Mouse (Mus musculus): ENCODE measurements around the gene Pigb.
A peak's percentile ranks its signal among the peaks of the same experiment; 100 is the strongest.

Gene Pigb

DNA sequence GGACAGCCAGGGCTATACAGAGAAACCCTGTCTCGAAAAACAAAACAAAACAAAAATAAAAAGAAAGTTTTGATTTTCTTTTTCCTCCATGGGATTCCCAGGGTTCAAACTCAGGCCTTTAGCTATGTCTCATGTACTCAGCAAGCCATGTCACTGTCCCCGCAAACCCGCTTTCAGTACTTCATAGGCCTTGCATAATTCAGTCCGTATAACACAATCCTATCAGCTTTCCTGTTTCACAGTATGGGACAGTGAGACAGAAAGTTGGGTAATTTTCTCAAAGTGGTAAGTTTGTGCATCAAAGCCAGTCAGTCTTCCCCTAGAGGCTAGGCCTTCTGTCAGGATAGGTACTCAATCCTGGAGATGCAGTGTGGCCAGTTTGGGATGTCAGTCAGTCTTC, 19.0 kb upstream of the Pigb start:
- no peak for TF ChIP-seq GATA4 (IDR thresholded peaks at IDR 0.05; ENCODE audit: insufficient replicate concordance, low read length)

DNA sequence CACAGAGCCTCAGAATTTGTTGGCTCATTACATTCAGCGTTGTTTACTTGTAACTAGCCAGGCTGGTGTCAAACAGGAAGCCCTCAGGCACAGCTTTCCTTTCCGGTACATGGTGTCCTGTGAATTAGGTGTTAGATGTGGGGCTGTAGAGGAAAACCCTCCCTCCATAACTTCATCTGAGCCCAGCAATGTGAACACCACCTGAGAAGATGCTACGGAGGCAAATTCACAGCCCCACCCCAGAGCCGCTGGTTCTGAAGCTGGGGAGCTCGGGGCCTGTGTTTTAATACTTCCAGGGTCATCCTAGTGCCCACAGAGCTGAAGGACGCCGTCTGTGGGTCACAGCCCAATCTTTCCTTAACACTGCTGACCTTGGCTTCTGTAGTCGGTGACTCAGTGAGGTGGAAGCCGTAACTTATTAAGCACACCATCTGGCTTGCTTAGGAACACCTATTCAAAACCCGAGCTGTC, 15.3 kb upstream of the Pigb start:
- TF ChIP-seq GATA4 (IDR thresholded peaks at IDR 0.05; ENCODE audit: insufficient replicate concordance, low read length) = no peak

- TF ChIP-seq GATA4 (IDR thresholded peaks at IDR 0.05; ENCODE audit: insufficient replicate concordance, low read length) = no peak
These were observed 10.4 kb upstream of the Pigb start for GRCm38 (mm10) chr9:73050606-73051005.

DNA sequence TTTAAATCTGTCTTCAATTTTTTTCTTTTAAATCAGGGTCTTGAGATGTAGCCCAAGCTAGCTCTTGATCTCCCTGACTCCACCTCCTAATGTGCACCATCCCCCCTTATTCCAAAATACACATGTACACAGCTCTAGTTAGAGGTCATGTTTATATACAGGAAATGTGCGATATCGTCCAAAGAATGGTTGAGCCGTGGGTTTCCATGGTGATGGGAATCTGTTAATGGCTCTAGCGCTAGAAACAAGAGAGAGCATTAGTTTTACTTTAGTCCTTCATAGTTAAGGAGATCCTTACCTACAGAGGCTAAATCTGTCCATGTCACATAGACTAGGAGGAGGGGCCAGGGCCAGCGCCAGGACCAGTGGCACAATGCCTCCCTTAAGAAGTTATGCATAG, 9.7 kb upstream of the Pigb start:
- no peak for TF ChIP-seq GATA4 (IDR thresholded peaks at IDR 0.05; ENCODE audit: insufficient replicate concordance, low read length)

- TF ChIP-seq GATA4 (IDR thresholded peaks at IDR 0.05; ENCODE audit: insufficient replicate concordance, low read length) = peak; percentile 65; the same call in 1 of the 2 replicates
These were observed 8.7 kb upstream of the Pigb start for GRCm38 (mm10) chr9:73048927-73049326.

GRCm38 (mm10) chr9:73047906-73048305, 7.7 kb upstream of the Pigb start:
- TF ChIP-seq GATA4 (IDR thresholded peaks at IDR 0.05; ENCODE audit: insufficient replicate concordance, low read length) = no peak

DNA sequence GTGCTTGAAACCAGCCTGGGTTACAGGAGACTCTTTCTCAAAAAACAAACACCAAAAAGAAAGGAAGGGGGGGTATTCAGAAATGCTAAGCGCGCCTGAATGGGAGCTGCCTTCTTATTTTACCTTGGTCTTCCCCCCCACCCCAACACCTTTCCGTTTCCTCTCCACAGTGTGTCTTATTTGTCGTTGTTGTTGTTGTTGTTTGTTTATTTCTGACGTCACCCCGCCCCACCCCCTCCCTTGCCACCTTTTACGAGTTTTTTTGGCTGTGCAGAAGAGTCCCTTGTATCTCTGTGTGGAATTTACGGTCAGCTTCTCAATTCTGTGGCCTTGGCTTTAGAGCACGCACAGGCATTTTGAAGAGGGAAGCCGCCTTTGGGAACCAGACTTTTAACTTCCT, 5.5 kb upstream of the Pigb start:
- no peak for TF ChIP-seq GATA4 (IDR thresholded peaks at IDR 0.05; ENCODE audit: insufficient replicate concordance, low read length)

GRCm38 (mm10) chr9:73045204-73045603, 5.0 kb upstream of the Pigb start:
- TF ChIP-seq GATA4 (IDR thresholded peaks at IDR 0.05; ENCODE audit: insufficient replicate concordance, low read length) = no peak

DNA sequence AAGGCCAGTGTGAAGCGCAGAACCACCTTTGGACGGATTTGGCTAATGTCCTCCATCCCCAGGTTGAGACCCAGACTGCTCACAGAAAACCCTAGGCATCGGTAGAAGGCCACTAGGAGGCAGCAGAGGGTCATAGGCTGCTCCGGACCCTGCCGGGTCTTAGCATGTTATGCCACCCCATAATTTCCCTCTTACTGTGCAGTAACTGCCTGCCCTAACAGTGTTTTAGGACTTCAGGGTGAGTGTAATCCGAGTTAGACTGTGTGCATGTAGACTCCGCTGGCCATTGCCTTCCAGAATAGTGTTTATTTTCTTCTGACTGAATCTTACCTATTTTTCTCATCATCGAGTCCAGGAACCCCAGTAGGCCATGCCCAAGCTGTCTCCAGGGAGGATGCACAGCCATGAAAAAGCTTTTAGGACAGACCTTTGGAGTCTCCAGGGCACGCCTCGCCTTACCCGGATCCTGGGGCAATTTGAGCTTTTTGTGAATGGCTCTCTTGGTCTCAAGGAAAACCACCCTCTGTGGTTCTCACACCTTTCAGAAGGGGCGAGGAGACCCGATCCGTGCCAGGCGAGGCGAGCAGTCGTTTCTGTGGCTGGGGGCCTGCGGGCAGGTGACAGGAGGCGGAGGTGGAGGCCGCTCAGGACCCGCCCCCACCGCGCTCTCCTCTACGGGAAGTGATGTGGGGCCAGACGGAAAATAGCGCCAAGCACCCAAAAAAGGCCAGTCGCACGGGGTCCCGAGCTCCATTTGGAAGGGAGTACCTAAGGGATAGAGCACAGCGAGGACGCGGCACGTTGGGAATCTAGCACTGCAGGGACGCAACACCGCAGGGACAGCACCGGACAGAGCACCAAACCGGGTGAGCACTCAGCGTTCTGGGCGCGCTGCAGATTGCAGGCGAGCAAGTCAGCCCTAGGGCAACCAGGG, 4.2 kb upstream of the Pigb start, which contains the start of gene Rab27a:
Gene Rab27a, plus strand, starts transcription at position 709 of the 934 bp plus-strand sequence.
- no peak for TF ChIP-seq GATA4 (IDR thresholded peaks at IDR 0.05; ENCODE audit: insufficient replicate concordance, low read length)

- TF ChIP-seq GATA4 (IDR thresholded peaks at IDR 0.05; ENCODE audit: insufficient replicate concordance, low read length) = no peak
These were observed 794 bp downstream of the Pigb start for GRCm38 (mm10) chr9:73039222-73039945.

DNA sequence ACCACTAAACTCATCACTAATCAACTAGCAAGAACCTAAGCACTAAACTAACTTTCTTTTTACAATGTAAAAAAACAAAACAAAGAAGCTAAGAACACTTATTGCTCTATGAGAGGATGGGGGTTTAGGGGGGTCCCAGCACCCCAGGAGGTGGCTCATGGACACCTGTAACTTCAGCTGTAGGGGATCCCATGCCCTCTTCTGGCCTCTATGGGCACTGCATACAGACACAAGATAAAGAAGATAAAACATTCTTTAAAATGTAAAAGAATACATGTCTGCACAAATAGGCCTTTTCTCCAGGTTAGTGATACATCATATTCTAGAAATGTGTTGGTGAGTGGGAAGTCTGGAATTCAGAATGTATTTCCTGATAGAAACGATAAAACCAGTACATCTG, 6.8 kb downstream of the Pigb start:
- TF ChIP-seq GATA4 (IDR thresholded peaks at IDR 0.05; ENCODE audit: insufficient replicate concordance, low read length) = no peak

DNA sequence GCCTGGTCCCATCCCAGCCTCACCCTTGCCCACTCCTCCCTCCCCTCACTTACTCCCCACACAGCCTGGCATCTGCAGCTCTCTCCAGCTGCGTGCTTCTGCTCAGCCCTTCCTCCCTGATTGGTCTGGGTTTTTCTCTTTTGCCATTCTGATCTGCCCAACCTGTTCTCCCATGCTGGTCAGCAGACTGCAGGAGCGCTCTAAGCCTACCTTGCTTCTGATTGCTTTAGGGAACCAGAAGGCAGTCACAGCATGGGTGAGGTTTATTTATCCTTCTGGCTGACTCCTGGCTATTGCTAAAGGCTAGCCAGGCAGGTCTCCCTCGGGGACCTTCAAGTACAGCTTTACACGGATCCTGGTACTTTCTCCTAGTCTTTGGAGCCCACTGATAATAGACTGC, 8.8 kb downstream of the Pigb start:
- TF ChIP-seq GATA4 (IDR thresholded peaks at IDR 0.05; ENCODE audit: insufficient replicate concordance, low read length) = no peak

DNA sequence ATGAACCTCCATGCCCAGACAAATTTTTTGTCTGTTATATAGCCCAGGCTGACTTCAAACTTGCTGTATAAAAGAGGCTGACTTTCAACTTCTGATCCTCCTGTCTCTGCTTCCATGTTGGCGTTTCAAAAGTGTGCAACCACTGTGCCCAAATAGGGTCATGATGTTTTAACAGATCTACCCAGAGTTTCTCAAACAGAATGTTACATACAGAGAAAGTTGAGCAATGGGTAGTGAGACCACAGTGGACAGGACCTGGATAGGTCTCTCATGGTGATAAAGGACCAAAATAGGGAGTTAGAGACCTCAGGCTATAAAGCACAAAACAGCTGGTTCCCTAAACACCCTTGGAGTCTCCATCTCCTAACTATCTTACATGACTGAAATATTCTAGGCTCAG, 9.7 kb downstream of the Pigb start:
- TF ChIP-seq GATA4 (IDR thresholded peaks at IDR 0.05; ENCODE audit: insufficient replicate concordance, low read length) = no peak

DNA sequence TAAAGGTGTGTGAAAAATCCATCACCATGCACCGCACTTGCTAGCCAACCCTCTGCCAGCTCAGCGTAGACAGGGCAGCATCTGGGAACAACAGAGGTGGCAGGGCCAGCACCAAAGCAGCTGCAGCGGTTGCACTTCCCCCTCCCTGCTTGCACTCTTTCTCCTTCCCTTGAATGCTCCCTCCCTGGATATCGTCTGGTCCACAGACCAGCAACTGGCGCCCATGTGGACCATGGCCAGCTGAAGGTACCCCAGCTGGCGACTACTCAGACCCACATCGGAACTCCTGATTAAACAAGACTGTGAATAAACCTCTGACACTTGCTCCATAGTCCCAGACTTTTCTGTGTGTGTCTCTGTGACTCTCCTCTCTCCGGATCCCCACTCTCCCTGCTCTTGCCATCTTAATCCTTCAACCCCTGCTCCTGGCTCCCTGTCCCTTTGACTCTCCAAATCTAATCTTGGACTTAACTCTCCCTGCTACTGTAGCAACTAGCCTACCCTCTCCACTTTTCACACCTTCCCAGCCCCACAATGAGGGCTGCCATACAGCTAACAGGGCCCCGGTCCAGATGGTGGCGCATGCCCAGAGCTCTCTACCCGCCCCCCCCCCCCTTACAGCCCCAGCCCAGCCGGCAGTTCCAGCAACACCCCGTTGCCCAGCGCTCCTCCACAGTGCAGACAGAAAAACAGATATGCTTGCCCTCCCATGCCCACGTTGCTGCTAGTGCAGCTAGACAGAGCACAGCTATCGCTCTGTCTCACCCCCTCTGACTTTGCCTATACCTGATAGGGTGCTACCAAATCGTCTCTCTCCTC, 14.2 kb downstream of the Pigb start:
- no peak for TF ChIP-seq GATA4 (IDR thresholded peaks at IDR 0.05; ENCODE audit: insufficient replicate concordance, low read length)

DNA sequence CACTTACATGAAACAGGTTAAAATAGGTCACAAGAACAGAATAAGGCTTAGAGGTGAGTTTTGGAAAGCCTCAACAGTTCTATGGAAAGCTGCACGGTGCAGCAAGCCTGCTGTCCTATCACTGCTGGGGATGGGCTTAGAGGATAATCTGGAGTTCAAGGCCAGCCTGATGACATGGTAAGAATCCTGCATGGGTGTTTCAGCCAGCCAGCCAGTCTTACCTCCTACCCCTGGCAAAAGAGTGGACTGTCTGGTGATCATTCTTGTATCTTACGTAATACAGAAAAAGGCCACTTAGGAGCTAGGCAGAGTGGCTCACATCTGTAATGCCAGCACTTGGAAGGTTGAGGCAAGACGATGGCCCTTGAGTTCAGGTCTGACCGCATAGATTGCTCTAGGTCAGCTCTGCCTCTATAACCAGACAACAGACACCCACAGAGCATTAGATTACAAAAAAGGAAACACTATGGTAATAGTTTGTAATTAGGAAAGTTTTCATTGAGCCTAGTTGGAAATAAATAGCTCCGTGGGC, 19.5 kb downstream of the Pigb start:
- no peak for TF ChIP-seq GATA4 (IDR thresholded peaks at IDR 0.05; ENCODE audit: insufficient replicate concordance, low read length)

Measured in liver, adult (tissue).